Mouse (Mus musculus): ENCODE measurements around the gene Ccdc32. TPM values are rescaled to one million over a fixed set of nuclear protein-coding genes. Genes with fewer than 3 reads are reported as not detected.
A peak's percentile ranks its signal among the peaks of the same experiment; 100 is the strongest.
"Not testable (repeated sequence)": the region's sequence is repeated elsewhere in the genome, so short reads cannot be mapped to it uniquely, and the experiment has no call there.

Gene Ccdc32
- total RNA-seq, 2 experiments from 2014 or later = 10.0 to 13.0 TPM

GRCm38 (mm10) chr2:119017647-119018046 lies 11.5 kb downstream of the Ccdc32 start:
- DNase-seq (ENCODE audit: low spot score) = no peak

DNA sequence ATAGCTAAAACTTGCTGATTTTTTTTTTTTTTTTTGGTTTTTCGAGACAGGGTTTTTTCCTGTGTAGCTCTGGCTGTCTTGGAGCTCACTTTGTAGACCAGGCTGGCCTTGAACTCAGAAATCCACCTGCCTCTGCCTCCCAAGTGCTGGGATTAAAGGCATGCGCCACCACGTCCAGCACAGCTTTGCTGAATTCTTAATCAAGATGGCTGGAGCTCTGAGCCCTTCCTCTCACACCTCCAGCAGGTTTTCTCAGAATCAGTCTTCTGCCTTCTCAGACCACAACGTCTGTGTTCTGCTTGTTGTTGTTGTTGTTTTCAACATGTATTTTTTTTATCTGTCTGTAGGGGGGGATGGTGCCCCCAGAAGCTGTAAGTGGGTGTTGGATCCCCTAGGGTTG lies 12.9 kb downstream of the Ccdc32 start:
- DNase-seq (ENCODE audit: low spot score); intact Hi-C loops (cut with DNase I): not testable (repeated sequence)

More at GRCm38 (mm10) chr2:119017647-119018046, 11.5 kb downstream of the Ccdc32 start:
- intact Hi-C loops (cut with DNase I) = no loop called here

DNA sequence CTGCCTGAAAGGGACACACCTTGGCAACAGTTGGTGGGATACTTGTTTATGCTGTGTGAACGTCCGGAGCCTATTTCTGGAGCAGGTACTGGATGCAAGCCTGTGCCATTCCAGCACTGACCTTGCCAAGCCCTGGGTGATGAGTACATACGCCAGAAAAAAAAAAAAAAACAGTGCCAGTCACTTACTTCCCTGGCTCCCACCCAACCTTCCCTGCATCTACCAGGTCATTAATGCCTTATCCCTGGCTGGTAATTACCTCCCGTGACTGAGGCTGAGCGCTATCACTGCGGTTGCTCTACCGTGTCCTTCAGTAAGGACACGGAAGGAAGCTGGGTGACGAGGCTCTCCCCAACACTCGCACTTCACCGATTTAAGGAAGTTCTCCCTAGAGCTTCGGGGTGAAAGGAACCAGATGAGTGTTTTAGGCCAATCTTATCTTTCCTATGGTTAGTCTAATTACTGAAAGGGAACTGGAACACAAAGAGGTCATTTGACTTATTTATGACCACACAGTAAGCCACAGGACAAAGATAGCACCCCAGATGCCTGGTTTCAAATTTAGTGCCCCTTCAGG lies 13.5 kb downstream of the Ccdc32 start:
- peak; percentile 19 for DNase-seq (ENCODE audit: low spot score)
- intact Hi-C loops (cut with DNase I) = no loop called here

GRCm38 (mm10) chr2:119014989-119015388 lies 14.2 kb downstream of the Ccdc32 start:
- intact Hi-C loops (cut with DNase I) = no loop called here
- DNase-seq (ENCODE audit: low spot score) = no peak

DNA sequence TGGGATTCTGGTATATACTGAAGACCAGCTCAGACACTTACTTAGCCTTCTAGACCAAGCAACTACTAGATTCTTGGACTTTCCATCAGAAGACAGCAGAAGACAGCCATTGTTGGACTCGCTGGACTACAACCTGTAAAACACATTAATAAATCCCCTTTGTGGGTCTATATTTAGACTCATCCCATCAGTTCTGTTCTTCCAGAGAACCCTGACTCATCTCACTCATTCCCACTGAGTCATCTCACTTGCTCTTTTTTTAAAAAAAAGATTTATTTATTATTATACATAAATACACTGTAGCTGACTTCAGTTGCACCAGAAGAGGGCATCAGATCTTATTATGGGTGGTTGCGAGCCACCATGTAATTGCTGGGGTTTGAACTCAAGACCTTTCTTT lies 19.8 kb downstream of the Ccdc32 start:
- no peak for DNase-seq (ENCODE audit: low spot score)
- intact Hi-C loops (cut with DNase I) = no loop called here

- intact Hi-C loops (cut with DNase I) = no loop called here
- DNase-seq (ENCODE audit: low spot score) = no peak
Measured at GRCm38 (mm10) chr2:119006886-119007285, 22.3 kb downstream of the Ccdc32 start.

- DNase-seq (ENCODE audit: low spot score) = no peak
- intact Hi-C loops (cut with DNase I) = no loop called here
Measured at GRCm38 (mm10) chr2:118999025-118999639, 30.1 kb downstream of the Ccdc32 start.

- no peak for DNase-seq (ENCODE audit: low spot score)
- intact Hi-C loops (cut with DNase I) = no loop called here
Measured at GRCm38 (mm10) chr2:118998115-118998866, 30.9 kb downstream of the Ccdc32 start.

DNA sequence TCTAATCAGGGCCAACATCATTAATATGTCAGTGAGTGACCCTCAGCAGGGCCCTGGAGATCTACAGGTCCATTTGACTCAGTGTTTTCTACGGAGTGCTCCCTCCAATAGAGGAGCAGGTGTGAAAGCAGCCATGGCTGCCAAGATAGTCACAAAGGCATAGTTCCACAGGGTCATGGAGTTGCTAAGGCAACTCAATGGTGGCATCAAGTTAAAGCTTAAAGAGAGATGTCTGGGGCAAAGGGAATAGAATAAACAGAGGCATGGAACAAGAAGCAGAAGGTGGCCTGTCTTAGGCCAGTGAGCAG lies 32.4 kb downstream of the Ccdc32 start:
- intact Hi-C loops (cut with DNase I) = no loop called here
- no peak for DNase-seq (ENCODE audit: low spot score)

DNA sequence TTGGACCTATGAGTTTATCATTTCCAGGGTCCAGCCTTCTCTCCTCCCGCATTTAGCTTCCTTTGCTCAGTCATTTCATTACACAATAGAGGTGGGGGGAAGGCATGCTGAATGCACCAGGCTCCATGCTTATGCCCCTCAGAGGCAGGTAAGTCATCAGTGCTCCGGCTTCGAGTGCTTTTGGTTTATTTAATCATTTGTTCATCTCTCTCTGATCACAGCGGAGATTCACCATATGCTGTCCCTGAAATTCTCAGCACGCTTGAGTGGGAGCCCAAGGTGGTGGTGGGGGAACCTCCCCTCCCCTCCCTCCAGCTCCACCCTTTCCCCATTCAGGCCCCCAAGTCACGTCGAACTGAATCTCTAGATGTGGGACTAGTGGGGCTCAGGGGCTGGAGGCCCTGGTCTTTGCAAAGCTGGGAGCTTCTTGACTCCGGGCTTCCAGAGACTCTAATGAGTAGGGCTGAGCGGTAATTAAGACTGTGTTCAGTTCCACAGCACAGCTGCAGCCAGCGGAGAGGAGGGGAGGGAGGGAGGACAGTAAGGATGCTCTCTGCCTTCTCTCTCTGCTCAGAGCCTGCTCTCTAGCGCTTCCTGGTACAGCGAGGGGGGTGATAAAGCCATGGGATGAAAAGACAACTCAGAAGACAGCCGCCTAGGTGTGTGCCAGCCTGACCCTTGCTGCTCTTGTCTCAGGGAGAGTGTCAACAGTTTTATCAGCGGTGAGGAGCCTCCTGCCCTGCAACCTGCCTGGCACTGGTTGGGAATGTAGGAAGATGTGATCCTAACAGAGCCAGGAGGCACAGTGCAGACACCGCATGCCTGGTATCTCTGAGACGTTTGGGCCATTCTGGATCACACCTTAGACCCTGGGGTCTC lies 33.0 kb downstream of the Ccdc32 start:
- intact Hi-C loops (cut with DNase I) = no loop called here
- DNase-seq (ENCODE audit: low spot score) = no peak

- DNase-seq (ENCODE audit: low spot score) = no peak
- intact Hi-C loops (cut with DNase I) = no loop called here
Measured at GRCm38 (mm10) chr2:118995490-118995889, 33.7 kb downstream of the Ccdc32 start.

- intact Hi-C loops (cut with DNase I) = no loop called here
Measured at GRCm38 (mm10) chr2:118983812-118984211, 45.4 kb downstream of the Ccdc32 start.

GRCm38 (mm10) chr2:118980841-118981240 lies 48.4 kb downstream of the Ccdc32 start:
- DNase-seq (ENCODE audit: low spot score) = no peak
- intact Hi-C loops (cut with DNase I) = no loop called here

More at GRCm38 (mm10) chr2:118983812-118984211, 45.4 kb downstream of the Ccdc32 start:
- DNase-seq (ENCODE audit: low spot score) = no peak

GRCm38 (mm10) chr2:118978064-118978463 lies 51.1 kb downstream of the Ccdc32 start:
- no peak for DNase-seq (ENCODE audit: low spot score)
- intact Hi-C loops (cut with DNase I) = loop anchor here (10.0 kb wide), 1 partner anchor 343 kb away; no protein-coding TSS in a partner anchor

DNA sequence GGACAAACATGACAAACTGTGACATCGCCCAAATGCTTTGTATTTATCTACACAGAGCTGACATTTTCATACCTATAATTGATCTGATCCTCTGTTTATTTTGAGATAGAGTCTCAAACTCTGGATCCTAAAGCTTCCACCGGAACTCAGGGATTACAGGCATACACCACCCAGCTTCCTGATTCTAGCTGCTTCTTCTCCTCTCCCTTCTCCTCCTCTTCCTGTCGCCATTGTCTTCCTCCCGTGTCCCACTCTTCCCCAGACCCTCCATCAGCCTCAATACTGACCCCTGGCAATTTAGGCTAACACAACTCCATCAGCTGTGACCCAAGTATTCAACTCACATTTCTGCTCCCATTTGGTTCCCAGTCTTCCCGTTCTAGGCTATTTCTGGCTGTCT lies 52.3 kb downstream of the Ccdc32 start:
- no peak for DNase-seq (ENCODE audit: low spot score)
- intact Hi-C loops (cut with DNase I) = loop anchor here (10.0 kb wide), 1 partner anchor 342 kb away; no protein-coding TSS in a partner anchor

- intact Hi-C loops (cut with DNase I) = loop anchor here (10.0 kb wide), 1 partner anchor 342 kb away; no protein-coding TSS in a partner anchor
- DNase-seq (ENCODE audit: low spot score) = peak; percentile 78
Measured at GRCm38 (mm10) chr2:118976282-118976929, 52.8 kb downstream of the Ccdc32 start.

- DNase-seq (ENCODE audit: low spot score) = no peak
- intact Hi-C loops (cut with DNase I) = loop anchor here (10.0 kb wide), 1 partner anchor 341 kb away; no protein-coding TSS in a partner anchor
Measured at GRCm38 (mm10) chr2:118975855-118976254, 53.3 kb downstream of the Ccdc32 start.

- intact Hi-C loops (cut with DNase I) = loop anchor here (2.0 to 10.0 kb wide), 3 partner anchors 70 to 338 kb away; no protein-coding TSS in a partner anchor
- peak; percentile 73 for DNase-seq (ENCODE audit: low spot score)
Measured at GRCm38 (mm10) chr2:118972687-118973376, 56.4 kb downstream of the Ccdc32 start.

DNA sequence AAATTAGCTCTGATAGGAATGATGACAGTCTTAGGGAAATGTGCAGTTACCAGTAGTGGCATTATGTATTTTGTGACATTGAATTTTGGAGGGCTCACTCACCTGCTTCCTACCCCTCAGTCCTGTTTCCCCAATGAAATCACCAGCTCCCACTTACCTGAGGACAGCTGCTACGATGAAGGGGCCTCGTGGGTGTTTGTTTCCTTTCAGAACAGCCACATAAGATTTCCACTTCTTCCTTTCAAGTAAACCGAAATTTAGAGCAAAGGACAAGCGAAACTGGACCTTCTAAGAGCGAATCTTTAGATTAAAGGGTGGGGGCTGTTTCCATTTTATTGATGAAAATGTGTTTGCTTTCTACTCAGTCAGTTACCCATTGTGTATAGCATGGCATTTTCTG lies 57.1 kb downstream of the Ccdc32 start:
- intact Hi-C loops (cut with DNase I) = loop anchor here (2.0 to 10.0 kb wide), 3 partner anchors 69 to 337 kb away; no protein-coding TSS in a partner anchor
- DNase-seq (ENCODE audit: low spot score) = no peak
